Mouse (Mus musculus): ENCODE results near the gene Rab30.
"Not testable (repeated sequence)": the region's sequence is repeated elsewhere in the genome, so short reads cannot be mapped to it uniquely, and the experiment has no call there.

The Rab30 gene

GRCm38 (mm10) chr7:92750395-92750794 is 9.0 kb downstream of the Rab30 start:
- DNase-seq (ENCODE audit: low spot score in 2 of 2), result no peak

- DNase-seq (ENCODE audit: low spot score in 2 of 2), result no peak
Measured at GRCm38 (mm10) chr7:92758067-92758466, 16.7 kb downstream of the Rab30 start.

GRCm38 (mm10) chr7:92760651-92761050 is 19.2 kb downstream of the Rab30 start:
- no peak for DNase-seq (ENCODE audit: low spot score in 2 of 2)

GRCm38 (mm10) chr7:92761161-92761560 is 19.8 kb downstream of the Rab30 start:
- DNase-seq (ENCODE audit: low spot score in 2 of 2), result no peak

- DNase-seq (ENCODE audit: low spot score in 2 of 2), result no peak
Measured at GRCm38 (mm10) chr7:92765426-92765825, 24.0 kb downstream of the Rab30 start.

GRCm38 (mm10) chr7:92766096-92767090 is 25.0 kb downstream of the Rab30 start:
- DNase-seq (ENCODE audit: low spot score in 2 of 2), result peak; percentile 41 to 45

GRCm38 (mm10) chr7:92768116-92768515 is 26.7 kb downstream of the Rab30 start:
- not testable (repeated sequence) for DNase-seq (ENCODE audit: low spot score in 2 of 2)

GRCm38 (mm10) chr7:92768859-92769258 is 27.5 kb downstream of the Rab30 start:
- no peak for DNase-seq (ENCODE audit: low spot score in 2 of 2)

GRCm38 (mm10) chr7:92773006-92773405 is 31.6 kb downstream of the Rab30 start:
- no peak for DNase-seq (ENCODE audit: low spot score in 2 of 2)

GRCm38 (mm10) chr7:92773596-92773995 is 32.2 kb downstream of the Rab30 start:
- DNase-seq (ENCODE audit: low spot score in 2 of 2), result no peak

- DNase-seq (ENCODE audit: low spot score in 2 of 2), result no peak
Measured at GRCm38 (mm10) chr7:92774741-92775140, 33.3 kb downstream of the Rab30 start.

GRCm38 (mm10) chr7:92775703-92776102 is 34.3 kb downstream of the Rab30 start:
- no peak for DNase-seq (ENCODE audit: low spot score in 2 of 2)

GRCm38 (mm10) chr7:92776647-92777046 is 35.2 kb downstream of the Rab30 start:
- no peak for DNase-seq (ENCODE audit: low spot score in 2 of 2)

- peak; percentile 56 to 69 for DNase-seq (ENCODE audit: low spot score in 2 of 2)
Measured at GRCm38 (mm10) chr7:92777108-92777973, 35.9 kb downstream of the Rab30 start.

- DNase-seq (ENCODE audit: low spot score in 2 of 2), result no peak
Measured at GRCm38 (mm10) chr7:92779058-92779457, 37.7 kb downstream of the Rab30 start.

- no peak for DNase-seq (ENCODE audit: low spot score in 2 of 2)
Measured at GRCm38 (mm10) chr7:92781361-92781760, 40.0 kb downstream of the Rab30 start.

GRCm38 (mm10) chr7:92781948-92782347 is 40.5 kb downstream of the Rab30 start:
- DNase-seq (ENCODE audit: low spot score in 2 of 2), result no peak

GRCm38 (mm10) chr7:92782511-92782910 is 41.1 kb downstream of the Rab30 start:
- DNase-seq (ENCODE audit: low spot score in 2 of 2), result peak in 1 of 2 experiments; percentile 38

- no peak for DNase-seq (ENCODE audit: low spot score in 2 of 2)
Measured at GRCm38 (mm10) chr7:92783166-92783806, 41.9 kb downstream of the Rab30 start.

GRCm38 (mm10) chr7:92783914-92784313 is 42.5 kb downstream of the Rab30 start:
- no peak for DNase-seq (ENCODE audit: low spot score in 2 of 2)

- peak; percentile 34 to 37 for DNase-seq (ENCODE audit: low spot score in 2 of 2)
Measured at GRCm38 (mm10) chr7:92795749-92796148, 54.3 kb downstream of the Rab30 start.

GRCm38 (mm10) chr7:92796813-92797212 is 55.4 kb downstream of the Rab30 start:
- DNase-seq (ENCODE audit: low spot score in 2 of 2), result no peak

Data from right cerebral cortex, postnatal 10 days (tissue).